Mouse (Mus musculus) heart, postnatal 36 days (tissue): Measurements from ENCODE around the gene Prss30. TPM values are rescaled to one million over a fixed set of nuclear protein-coding genes. Genes with fewer than 3 reads are reported as not detected.
A peak's percentile ranks its signal among the peaks of the same experiment; 100 is the strongest.
"Not testable (repeated sequence)": the region's sequence is repeated elsewhere in the genome, so short reads cannot be mapped to it uniquely, and the experiment has no call there.

Experiments used
- DNase-seq, 2 experiments: peaks; one replicate each; pipeline ENCODE4 v3.0.0; 2021 to 2022
- intact Hi-C: fragments of 180-260 bp; cut with DNase I; formaldehyde crosslinking; loops from one replicate; pipeline ENCODE4 v1.15.1; 2025
- total RNA-seq, 2 experiments: library from RNA; stranded (reverse); gene quantifications; 2 replicates each; pipeline ENCODE4 v1.2.3; 2021

The Prss30 gene
- total RNA-seq, 2 experiments from 2014 or later, result not detected

DNA sequence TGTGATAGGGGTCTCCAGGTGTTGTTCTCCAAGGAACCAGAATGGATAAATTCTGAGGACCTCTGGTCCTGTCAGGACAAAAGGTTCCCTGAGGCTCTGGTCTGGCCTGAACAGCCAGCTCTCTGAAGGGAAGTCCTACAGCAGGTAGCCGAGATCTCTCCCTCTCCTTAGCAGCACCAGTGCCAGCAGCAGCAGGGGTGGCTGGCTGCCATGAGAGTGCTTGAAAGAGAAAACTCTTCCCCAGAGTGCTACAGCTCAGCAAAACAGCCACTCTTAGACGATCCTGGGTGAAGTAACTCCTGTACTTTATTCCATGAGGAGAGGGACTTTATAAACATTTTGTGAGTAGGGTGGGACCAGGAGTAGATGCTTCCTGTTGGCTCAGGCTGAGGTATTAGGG, 9.4 kb upstream of the Prss30 start:
- intact Hi-C loops, result no loop called here
- DNase-seq, result no peak

DNA sequence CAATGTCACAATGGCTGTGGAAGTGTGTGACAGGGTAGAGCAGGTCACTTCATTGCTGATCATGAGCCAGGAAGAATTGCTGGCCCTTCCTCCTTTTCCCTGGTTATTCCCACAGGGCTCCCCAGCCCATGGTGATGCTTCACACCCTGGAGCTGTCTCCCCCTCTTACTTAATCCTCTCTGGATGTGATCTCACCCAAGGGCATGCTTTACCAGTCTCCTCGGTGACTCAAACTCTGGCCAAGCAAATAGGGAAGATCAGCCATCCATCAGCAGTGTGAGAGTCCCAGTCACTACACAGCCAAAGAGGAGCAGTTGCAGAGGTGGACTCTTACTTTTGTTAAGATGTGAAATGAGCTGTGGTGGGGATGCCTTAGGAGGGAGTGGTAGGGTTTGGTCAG, 4.6 kb upstream of the Prss30 start:
- intact Hi-C loops, result no loop called here
- DNase-seq, result no peak

- intact Hi-C loops, result no loop called here
Observed at GRCm38 (mm10) chr17:23982912-23983311, 2.5 kb upstream of the Prss30 start.

GRCm38 (mm10) chr17:23979471-23979870, 895 bp downstream of the Prss30 start:
- intact Hi-C loops, result no loop called here

More at GRCm38 (mm10) chr17:23982912-23983311, 2.5 kb upstream of the Prss30 start:
- no peak for DNase-seq

DNA sequence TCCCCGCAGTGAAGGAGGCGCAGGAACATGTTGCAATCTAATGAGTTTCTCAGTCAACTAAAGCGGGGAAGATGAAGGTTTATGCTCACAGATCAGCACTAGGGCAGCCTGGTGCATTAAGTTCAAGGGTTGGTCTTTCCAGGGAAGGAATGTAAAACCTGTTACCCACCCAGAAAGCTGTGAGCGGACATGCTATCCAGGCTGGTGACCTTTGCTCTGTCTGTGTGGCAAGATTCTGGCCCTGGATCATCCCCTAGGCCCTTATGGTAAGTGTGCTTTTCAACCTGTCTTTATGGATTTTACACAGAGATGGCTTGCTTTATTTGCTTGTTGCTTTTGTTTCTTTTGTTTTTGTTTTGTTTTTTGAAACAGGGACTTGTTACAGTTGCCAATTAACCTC, 3.7 kb downstream of the Prss30 start:
- intact Hi-C loops, result no loop called here
- DNase-seq, result no peak

More at GRCm38 (mm10) chr17:23979471-23979870, 895 bp downstream of the Prss30 start:
- no peak for DNase-seq

- DNase-seq, result no peak
- intact Hi-C loops, result no loop called here
Observed at GRCm38 (mm10) chr17:23971315-23971714, 9.1 kb downstream of the Prss30 start.

DNA sequence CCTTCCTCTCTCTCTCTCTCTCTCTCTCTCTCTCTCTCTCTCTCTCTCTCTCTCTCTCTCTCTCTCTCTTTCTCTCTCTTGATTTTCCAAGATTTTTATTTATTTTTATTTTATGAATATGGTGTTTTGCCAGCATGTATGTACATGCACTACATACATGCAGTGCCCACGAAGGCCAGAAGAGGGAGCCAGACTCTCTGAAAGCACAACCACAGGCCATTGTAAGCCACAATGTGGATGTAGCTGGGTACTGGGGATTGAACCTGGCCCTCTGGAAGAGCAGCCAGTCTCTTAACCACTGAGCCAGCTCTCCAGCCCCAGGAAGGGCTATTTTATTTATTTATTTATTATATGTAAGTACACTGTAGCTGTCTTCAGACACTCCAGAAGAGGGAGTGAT, 11.1 kb downstream of the Prss30 start:
- intact Hi-C loops, result loop anchor here (2.0 to 5.0 kb wide), 2 partner anchors 24 to 48 kb away; no protein-coding TSS in a partner anchor
- DNase-seq, result peak; percentile 72 to 86

- intact Hi-C loops, result loop anchor here (2.0 to 5.0 kb wide), 2 partner anchors 24 to 49 kb away; no protein-coding TSS in a partner anchor
- no peak for DNase-seq
Observed at GRCm38 (mm10) chr17:23968780-23969179, 11.6 kb downstream of the Prss30 start.

DNA sequence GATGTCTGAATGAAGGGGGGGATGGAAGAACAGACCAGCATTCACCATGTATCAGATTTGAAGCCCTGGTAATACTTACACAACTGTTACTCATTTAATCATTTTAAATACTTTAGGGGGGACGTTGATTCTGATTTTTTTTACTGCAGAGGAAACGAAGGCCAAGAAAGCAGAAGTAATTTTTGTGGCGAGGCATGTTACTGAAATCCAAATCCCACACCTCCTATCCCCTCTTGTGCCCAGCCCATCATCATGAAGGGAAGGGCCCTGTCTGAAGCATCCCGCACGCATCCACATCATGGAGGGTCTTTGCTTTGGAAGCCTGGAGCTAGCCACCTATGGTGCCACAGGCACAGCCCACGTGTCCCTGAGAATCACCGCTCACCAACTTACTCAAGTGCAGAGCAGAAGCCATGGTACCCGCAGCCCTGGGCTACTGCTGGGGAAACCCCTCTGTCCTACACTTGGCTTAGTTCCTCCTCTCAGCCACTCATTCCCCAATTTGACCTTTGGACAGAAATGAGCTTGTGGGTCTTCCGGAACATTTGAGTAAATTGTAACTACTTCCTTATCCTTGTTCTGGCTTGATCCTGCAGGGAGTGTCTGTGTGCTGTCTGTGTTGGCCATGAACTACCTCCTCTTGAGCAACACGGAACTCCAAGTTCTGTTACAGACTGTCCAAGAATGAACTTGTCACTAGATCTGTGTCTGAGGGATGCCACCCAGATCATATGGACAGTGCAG, 13.5 kb downstream of the Prss30 start:
- DNase-seq, result peak; percentile 15 to 17
- intact Hi-C loops, result loop anchor here (5.0 kb wide), 1 partner anchor 50 kb away; no protein-coding TSS in a partner anchor

DNA sequence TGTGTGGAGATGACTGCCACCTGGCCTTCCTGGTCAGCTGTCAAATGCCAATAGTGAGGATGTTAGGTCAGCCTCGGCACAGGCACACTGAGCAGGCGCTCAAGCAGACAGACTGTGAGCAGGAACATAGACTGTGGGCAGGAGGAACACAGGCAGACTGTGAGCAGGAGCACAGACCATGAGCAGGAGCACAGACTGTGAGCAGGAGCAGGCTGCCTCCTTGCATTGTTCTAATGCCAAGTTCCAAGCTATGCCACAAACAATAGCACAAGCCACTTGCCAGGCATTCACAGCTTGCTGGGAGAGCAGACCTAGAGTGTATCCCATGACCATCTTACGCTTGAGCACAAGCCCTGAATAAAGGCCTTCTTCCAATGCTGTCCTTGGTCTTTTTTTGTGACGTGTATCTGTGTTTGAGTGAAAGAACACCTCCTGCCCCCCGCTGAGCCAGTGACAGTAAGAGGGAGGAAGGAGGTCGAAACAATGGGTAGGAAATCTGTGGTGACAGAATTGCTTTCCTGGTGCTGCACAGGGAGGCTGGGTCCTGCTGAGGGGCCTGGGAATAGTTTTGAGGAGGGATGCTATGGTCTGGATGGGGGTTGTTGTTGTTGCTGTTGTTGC, 14.5 kb downstream of the Prss30 start:
- DNase-seq, result no peak
- intact Hi-C loops, result loop anchor here (5.0 kb wide), 1 partner anchor 51 kb away; no protein-coding TSS in a partner anchor

- DNase-seq, result no peak
- intact Hi-C loops, result loop anchor here (2.0 kb wide), 2 partner anchors 187 to 213 kb away; no protein-coding TSS in a partner anchor
Observed at GRCm38 (mm10) chr17:23961573-23962122, 18.7 kb downstream of the Prss30 start.

GRCm38 (mm10) chr17:23960084-23960738, 20.2 kb downstream of the Prss30 start:
- peak; percentile 70 to 74 for DNase-seq
- intact Hi-C loops, result loop anchor here (1.0 to 2.0 kb wide), 4 partner anchors 86 to 211 kb away; no protein-coding TSS in a partner anchor

DNA sequence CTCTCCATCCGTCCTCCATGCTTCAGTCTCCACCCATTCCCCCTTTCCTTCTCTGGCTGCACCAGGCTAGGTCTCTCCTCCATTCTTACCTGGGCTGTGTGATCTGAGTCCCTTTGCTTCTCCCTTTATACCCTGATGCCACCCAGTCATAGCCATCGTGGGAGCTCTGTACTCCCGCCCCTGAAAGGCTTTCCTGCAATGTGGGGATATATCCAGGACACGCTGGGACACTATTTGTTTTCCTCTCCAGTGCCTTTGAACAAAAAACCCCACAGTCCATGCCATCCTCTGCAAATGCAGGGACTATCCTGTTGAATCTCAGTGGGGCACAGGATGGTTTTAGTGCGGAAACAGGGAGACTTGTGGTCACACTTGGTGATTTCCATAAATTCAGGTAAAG, 25.2 kb downstream of the Prss30 start, which contains the start of gene Sbpl:
Gene Sbpl, minus strand, starts transcription at position 101 of the 400 bp plus-strand sequence.
- intact Hi-C loops, result no loop called here
- no peak for DNase-seq

DNA sequence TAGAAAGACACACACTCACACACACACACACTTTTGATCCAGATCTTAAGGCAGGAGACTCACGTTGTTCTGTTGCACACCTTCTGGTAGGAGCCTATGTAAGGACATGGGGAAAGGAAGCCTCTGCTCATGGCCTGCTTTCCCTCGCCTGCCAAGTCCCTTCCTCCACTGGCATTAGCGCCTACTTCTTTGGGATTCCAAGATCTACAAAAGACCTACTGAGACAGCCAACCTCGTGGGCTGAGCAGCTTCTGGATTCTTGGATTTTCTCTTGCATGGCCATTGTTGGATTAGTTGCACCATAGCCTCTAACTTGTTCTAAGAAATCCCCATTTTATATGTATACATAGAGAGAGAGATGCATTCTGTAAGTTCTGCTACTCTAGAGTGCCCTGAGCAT, 29.5 kb downstream of the Prss30 start:
- DNase-seq, intact Hi-C loops: not testable (repeated sequence)

DNA sequence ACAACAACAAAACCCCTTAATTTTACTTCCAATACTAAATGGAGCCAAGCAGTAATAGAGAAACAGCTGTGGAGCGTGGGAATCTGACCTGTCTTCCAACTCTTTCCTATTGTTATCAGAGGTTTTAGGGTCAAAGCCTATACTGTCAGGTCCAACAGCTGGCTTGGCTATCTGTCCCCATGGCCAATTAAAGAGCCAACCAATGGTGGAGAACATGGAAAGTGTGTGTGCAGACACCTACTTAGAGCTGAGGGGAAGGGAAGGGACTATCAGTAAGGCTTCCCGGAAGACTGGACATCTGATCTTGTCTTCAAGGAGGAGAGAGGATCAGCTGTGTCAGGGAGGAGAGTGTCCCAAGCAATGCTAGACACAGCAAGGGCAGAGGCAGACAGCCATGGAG, 31.3 kb downstream of the Prss30 start:
- intact Hi-C loops, result no loop called here

DNA sequence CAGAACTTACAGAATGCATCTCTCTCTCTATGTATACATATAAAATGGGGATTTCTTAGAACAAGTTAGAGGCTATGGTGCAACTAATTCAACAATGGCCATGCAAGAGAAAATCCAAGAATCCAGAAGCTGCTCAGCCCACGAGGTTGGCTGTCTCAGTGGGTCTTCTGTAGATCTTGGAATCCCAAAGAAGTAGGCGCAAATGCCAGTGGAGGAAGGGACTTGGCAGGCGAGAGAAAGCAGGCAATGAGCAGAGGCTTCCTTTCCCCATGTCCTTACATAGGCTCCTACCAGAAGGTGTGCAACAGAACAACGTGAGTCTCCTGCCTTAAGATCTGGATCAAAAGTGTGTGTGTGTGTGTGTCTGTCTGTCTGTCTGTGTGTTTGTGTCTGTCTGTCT, 32.9 kb downstream of the Prss30 start:
- DNase-seq, intact Hi-C loops: not testable (repeated sequence)

More for the DNA sequence above, 31.3 kb downstream of the Prss30 start:
- DNase-seq, result no peak

- intact Hi-C loops, result no loop called here
- DNase-seq, result no peak
Observed at GRCm38 (mm10) chr17:23941372-23941771, 39.0 kb downstream of the Prss30 start, which contains the start of gene Sbp. TSS of gene Sbp (plus strand) at chr17:23941672.

GRCm38 (mm10) chr17:23931157-23931556, 49.2 kb downstream of the Prss30 start:
- DNase-seq, result no peak
- intact Hi-C loops, result no loop called here

- DNase-seq, result peak in 1 of 2 experiments; percentile 58
- intact Hi-C loops, result no loop called here
Observed at GRCm38 (mm10) chr17:23925090-23925493, 55.3 kb downstream of the Prss30 start.

DNA sequence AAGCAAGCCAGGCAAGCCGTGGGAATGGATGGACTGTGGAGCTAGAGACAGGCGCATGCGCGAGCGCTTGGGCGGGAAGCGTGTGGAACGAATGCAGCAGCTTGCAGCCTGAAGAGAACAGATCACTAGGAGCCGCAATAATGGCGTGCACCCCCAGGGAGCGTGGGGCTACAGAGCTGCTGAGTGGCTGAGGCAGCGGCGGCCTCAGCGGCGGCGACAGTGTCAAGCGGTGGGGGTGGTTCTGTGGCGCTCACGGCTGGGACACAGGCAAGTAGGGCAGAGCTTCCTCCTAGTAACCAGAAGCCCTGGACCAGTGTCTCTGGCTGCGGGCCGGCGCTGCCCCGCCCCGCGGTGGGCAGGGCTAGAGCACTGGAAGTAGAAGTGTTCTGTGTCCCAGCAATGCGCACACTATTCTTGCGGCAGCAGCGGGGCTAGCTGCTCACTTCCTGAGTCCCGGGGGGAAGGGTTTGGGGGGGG, 55.8 kb downstream of the Prss30 start:
- intact Hi-C loops, result no loop called here
- peak; percentile 91 to 92 for DNase-seq
